Mouse (Mus musculus) embryonic facial prominence, embryonic 14.5 days (tissue): ENCODE measurements around the gene Bzw2. TPM values are rescaled to one million over a fixed set of nuclear protein-coding genes. Genes with fewer than 3 reads are reported as not detected.

Experiments
- ATAC-seq: fragments of 200-750 bp; cut with Nextera tagmentation; 2 replicates; pipeline ENCODE4 v1.8.0; 2017; ENCODE audit warnings: low read depth, moderate number of reproducible peaks, moderate TSS enrichment
- DNase-seq: peaks from one replicate; pipeline ENCODE4 v3.0.0-alpha.2; 2015; ENCODE audit warnings: low spot score
- H3K27ac ChIP-seq: fragments of 300-500 bp; sonication (generic); replicated peaks from 2 replicates; pipeline ENCODE4 v1.5.1; 2014; ENCODE audit warnings: low read depth, mild to moderate bottlenecking, low read length, moderate library complexity
- H3K27me3 ChIP-seq: fragments of 300-500 bp; sonication (generic); replicated peaks from 2 replicates; pipeline ENCODE4 v1.6.1; 2014; ENCODE audit warnings: low read length; ENCODE audit not compliant: control insufficient read depth, insufficient read depth
- H3K36me3 ChIP-seq: fragments of 300-500 bp; sonication (generic); 2 replicates; pipeline ENCODE4 v1.6.1; 2014; ENCODE audit warnings: low read length, mixed read lengths; ENCODE audit not compliant: control insufficient read depth, insufficient read depth
- H3K4me1 ChIP-seq: fragments of 300-500 bp; sonication (generic); 2 replicates; pipeline ENCODE4 v1.6.1; 2014; ENCODE audit warnings: antibody characterized with exemption, low read length; ENCODE audit not compliant: control insufficient read depth, insufficient read depth
- H3K4me2 ChIP-seq: fragments of 300-500 bp; sonication (generic); 2 replicates; pipeline ENCODE4 v1.6.1; 2014; ENCODE audit warnings: low read depth, mild to moderate bottlenecking, low read length, moderate library complexity, mixed read lengths
- H3K4me3 ChIP-seq: fragments of 300-500 bp; sonication (generic); 2 replicates; pipeline ENCODE4 v1.5.1; 2014; ENCODE audit warnings: low read depth, mild to moderate bottlenecking, low read length
- H3K9ac ChIP-seq: fragments of 300-500 bp; sonication (generic); 2 replicates; pipeline ENCODE4 v1.6.1; 2014; ENCODE audit warnings: low read depth, mild to moderate bottlenecking, low read length, moderate library complexity, mixed read lengths
- H3K9me3 ChIP-seq: fragments of 300-500 bp; sonication (generic); 2 replicates; pipeline ENCODE4 v1.6.1; 2016; ENCODE audit warnings: low read length; ENCODE audit not compliant: control insufficient read depth
- WGBS: fragments of 180-500 bp; shearing (Covaris S2); extraction: QIAGEN DNeasy Blood & Tissue Kit; methylation state at CpG from one replicate; pipeline ENCODE4 v1.1.7; 2014; 5-methylcytosine and 5-hydroxymethylcytosine counted together
- polyA plus RNA-seq: library from polyadenylated mRNA; unstranded; fragments of >200 nt; fragmentation: Nextera tagmentation; extraction: Ambion mirVana; gene quantifications from 2 replicates; pipeline ENCODE4 v1.2.1, GENCODE M21; 2014

Bzw2 gene
- polyA plus RNA-seq, 1 experiment from 2014 or later, result 172 TPM

DNA sequence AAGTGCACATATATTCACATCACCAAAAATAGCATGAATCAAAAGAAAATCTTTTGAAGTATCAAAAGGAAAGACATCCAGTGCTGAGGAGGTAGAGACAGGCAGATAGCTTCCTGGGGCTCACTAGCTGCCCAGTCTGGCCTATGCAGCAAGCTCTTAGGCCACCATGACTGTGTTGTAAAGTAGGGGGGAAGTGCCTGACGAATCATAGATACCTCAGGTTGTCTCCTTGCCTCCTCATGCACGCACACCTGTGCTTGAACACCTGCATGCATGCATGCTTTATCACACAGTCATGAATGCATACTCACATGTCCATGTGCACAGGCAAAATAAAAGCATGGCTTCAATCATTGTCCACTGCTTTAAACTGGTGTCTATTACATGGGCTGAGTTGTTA, 113.2 kb downstream of the Bzw2 start:
- H3K4me2 ChIP-seq, result no peak overlapping the region
- H3K27ac ChIP-seq, result no peak overlapping the region
- no peak for ATAC-seq
- 77% methylated on average over 2 of the region's 2 CpGs for WGBS
- no peaks in the 10 kb centered on the region for H3K4me1 ChIP-seq
- no peaks in the 10 kb centered on the region for H3K27me3 ChIP-seq
- no peak for DNase-seq
- no peak overlapping the region for H3K4me3 ChIP-seq
- H3K9ac ChIP-seq, result no peak overlapping the region
- H3K36me3 ChIP-seq, result no peaks in the 10 kb centered on the region
- H3K9me3 ChIP-seq, result no peaks in the 10 kb centered on the region

GRCm38 (mm10) chr12:36042348-36042778, 115.5 kb downstream of the Bzw2 start, which contains the start of gene Tspan13:
Gene Tspan13 (minus strand): TSS chr12:36042500.
- DNase-seq (peak; percentile 94), ATAC-seq (peak; percentile 98)
- Histone ChIP-seq H3K9me3 (no peaks in the 10 kb centered on the region), H3K27ac (peak within 1 kb of the TSS; percentile 65), H3K27me3 (no peaks in the 10 kb centered on the region), H3K4me3 (peak within 1 kb of the TSS; percentile 82), H3K9ac (peak within 1 kb of the TSS; percentile 79), H3K36me3 (no peaks in the 10 kb centered on the region), H3K4me2 (peak within 1 kb of the TSS; percentile 97), H3K4me1 (no peaks in the 10 kb centered on the region)
- 0% methylated on average over 30 of the region's 35 CpGs for WGBS

Other genes with a start within 250 kb of the Bzw2 start
- 2.1 and 4.0 TPM in 2 replicates for gene Agr3, start 232.5 kb downstream of the Bzw2 start, polyA plus RNA-seq
- gene Agr2, start 165.2 kb downstream of the Bzw2 start, polyA plus RNA-seq, result 3.3 and 7.9 TPM in 2 replicates
- 57.3 and 57.5 TPM in 2 replicates for gene Tspan13, start 115.6 kb downstream of the Bzw2 start, polyA plus RNA-seq
- 33.3 and 37.8 TPM in 2 replicates for gene Ankmy2, start 966 bp downstream of the Bzw2 start, polyA plus RNA-seq
- not detected in 2 replicates for gene Lrrc72, start 95.3 kb upstream of the Bzw2 start, polyA plus RNA-seq
- gene Sostdc1, start 156.1 kb upstream of the Bzw2 start, polyA plus RNA-seq, result 82.8 and 83.5 TPM in 2 replicates
- 11.4 and 13.6 TPM in 2 replicates for gene Ispd, start 223.4 kb upstream of the Bzw2 start, polyA plus RNA-seq
- 1.3 and 3.3 TPM in 2 replicates for gene D630036H23Rik, start 224.1 kb upstream of the Bzw2 start, polyA plus RNA-seq